Mouse (Mus musculus) limb, embryonic 10.5 days (tissue): ENCODE measurements around the gene Rnpepl1. TPM values are rescaled to one million over a fixed set of nuclear protein-coding genes. Genes with fewer than 3 reads are reported as not detected.

Experiments
- DNase-seq: peaks from one replicate; pipeline ENCODE4 v3.0.0-alpha.2; 2017; ENCODE audit warnings: low spot score
- H3K27ac ChIP-seq: fragments of 300-500 bp; sonication (generic); 2 replicates; pipeline ENCODE4 v1.5.1; 2016; ENCODE audit warnings: mild to moderate bottlenecking
- H3K27me3 ChIP-seq: fragments of 300-500 bp; sonication (generic); 2 replicates; pipeline ENCODE4 v1.6.1; 2016; ENCODE audit warnings: low read depth, mild to moderate bottlenecking; ENCODE audit not compliant: poor library complexity, severe bottlenecking
- H3K36me3 ChIP-seq: fragments of 300-500 bp; sonication (generic); 2 replicates; pipeline ENCODE4 v1.6.1; 2016; ENCODE audit warnings: mild to moderate bottlenecking, moderate library complexity
- H3K4me1 ChIP-seq: fragments of 300-500 bp; sonication (generic); 2 replicates; pipeline ENCODE4 v1.6.1; 2016
- H3K4me3 ChIP-seq: fragments of 300-500 bp; sonication (generic); 2 replicates; pipeline ENCODE4 v1.5.1; 2016; ENCODE audit warnings: mild to moderate bottlenecking, moderate library complexity
- H3K9me3 ChIP-seq: fragments of 300-500 bp; sonication (generic); replicated peaks from 2 replicates; pipeline ENCODE4 v1.6.1; 2016; ENCODE audit warnings: mild to moderate bottlenecking
- WGBS: fragments of 180-500 bp; shearing (Covaris S2); methylation state at CpG from one replicate; pipeline ENCODE4 v1.1.7; 2016; 5-methylcytosine and 5-hydroxymethylcytosine counted together
- polyA plus RNA-seq: library from polyadenylated mRNA; unstranded; fragments of >200 nt; fragmentation: Nextera tagmentation; extraction: Ambion mirVana; gene quantifications from 2 replicates; pipeline ENCODE4 v1.2.1, GENCODE M21; 2016

The Rnpepl1 gene
- polyA plus RNA-seq = 29.6 and 31.8 TPM in 2 replicates

DNA sequence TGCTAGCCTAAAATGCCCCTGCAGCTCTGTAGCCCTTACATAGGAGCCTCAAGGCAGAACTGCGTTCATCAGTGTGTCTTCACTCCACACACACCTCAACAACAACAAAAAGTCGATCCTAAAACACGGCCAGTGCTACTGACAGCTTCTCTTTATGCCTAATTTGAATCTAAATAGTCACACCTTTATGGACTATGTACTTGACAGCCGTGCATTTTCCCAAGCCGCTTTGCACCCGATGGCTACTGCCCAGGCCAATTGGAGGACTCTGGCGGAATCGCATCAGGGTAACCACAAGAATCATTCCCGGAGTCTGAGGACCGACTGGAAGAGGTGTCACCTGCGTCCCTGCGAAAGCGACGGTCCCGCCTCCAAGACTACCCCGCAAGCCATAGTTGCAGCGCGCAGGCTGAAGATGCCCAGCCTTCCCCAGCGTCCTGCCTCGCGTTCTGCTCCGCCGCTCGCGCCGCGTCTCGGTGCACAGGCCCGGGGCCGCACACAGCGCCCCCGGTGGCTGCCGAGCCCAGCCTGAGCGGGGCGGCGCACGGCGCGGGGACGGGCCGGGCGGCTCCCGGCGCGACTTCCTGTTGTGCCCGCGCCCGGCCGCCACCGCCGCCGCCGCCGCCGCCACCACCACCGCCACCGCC lies at the start of gene Rnpepl1:
Rnpepl1 (plus strand) TSS at position 545 of the 647 bp plus-strand sequence.
- Histone ChIP-seq H3K9me3 (no peaks in the 10 kb centered on the region), H3K27me3 (peaks cover 20% of the 10 kb centered on the region), H3K27ac (peak within 1 kb of the TSS; percentile 93), H3K4me1 (peaks cover 52% of the 10 kb centered on the region), H3K36me3 (peaks cover 17% of the 10 kb centered on the region), H3K4me3 (peak within 1 kb of the TSS; percentile 87)
- WGBS = under 1% methylated on average over 35 of the region's 57 CpGs
- DNase-seq = peak; percentile 80

DNA sequence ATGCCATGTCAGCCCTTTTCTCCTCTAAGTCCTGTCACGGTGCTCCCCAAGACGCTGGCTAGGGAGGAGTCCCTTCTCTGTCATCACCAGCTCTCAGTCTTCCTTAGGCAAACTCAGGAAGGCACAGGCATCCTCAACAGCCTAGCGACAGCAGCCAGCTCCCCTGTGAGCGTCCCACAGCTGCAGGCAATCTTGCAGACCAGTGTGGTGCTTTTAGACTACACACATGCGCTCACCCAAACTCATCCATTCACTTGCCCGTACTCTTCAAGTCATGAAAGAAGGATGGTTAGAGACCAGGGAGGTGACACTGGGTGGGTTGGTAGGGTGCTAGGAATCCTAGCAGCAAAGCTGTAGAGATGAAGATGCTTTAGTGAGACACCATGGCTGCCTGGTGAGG lies 49.1 kb upstream of the Rnpepl1 start:
- no peaks in the 10 kb centered on the region for H3K27me3 ChIP-seq
- 75% methylated on average over 6 of the region's 6 CpGs for WGBS

DNA sequence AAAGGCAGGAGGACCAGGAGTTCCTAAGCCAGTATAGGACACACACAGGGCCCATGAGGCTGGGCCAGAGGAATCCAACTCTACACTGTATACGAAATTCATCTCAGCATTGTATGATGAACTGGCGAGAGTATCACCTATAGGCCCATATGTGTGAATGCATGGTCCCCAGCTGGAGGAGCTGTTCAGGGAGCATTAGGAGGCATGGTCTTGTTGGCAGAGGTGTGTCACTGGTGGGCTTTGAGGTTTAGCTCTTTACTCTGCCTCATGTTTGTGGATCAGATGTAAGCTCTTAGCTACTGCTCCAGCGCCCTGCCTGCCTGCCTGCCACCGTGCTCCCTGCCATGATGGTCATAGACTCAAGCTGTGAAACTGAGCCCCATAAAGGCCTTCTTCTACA lies 47.3 kb upstream of the Rnpepl1 start:
- WGBS = 85% methylated on average over 4 of the region's 4 CpGs
- Histone ChIP-seq H3K27ac (no peak overlapping the region), H3K4me1 (peaks cover 7% of the 10 kb centered on the region), H3K36me3 (peaks cover 26% of the 10 kb centered on the region), H3K9me3 (no peaks in the 10 kb centered on the region), H3K27me3 (no peaks in the 10 kb centered on the region), H3K4me3 (no peak overlapping the region)
- DNase-seq = no peak

More for the DNA sequence above, 49.1 kb upstream of the Rnpepl1 start:
- no peak for DNase-seq
- H3K4me1 ChIP-seq = peaks cover 7% of the 10 kb centered on the region
- H3K4me3 ChIP-seq = no peak overlapping the region
- H3K36me3 ChIP-seq = peaks cover 44% of the 10 kb centered on the region
- H3K27ac ChIP-seq = no peak overlapping the region
- H3K9me3 ChIP-seq = no peaks in the 10 kb centered on the region

DNA sequence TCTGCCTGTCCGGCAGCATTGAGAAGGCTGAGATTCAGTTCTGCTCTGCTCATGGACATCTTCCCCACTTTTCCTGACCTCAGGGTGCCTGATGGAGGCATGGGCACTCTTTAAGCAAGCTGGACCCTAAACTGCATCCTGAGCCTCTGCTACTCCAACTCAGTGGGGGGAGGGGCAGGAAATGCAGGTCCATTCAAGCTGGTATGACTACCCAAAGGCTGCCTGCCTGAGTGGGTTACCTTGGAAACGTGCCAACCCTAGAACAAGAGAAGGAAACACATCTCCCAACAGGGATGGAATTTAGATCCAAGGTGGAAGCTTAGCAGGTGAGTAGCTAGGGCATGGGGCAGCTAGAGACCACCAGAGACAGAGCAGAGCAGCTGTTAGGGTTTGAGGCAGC lies 44.4 kb upstream of the Rnpepl1 start:
- Histone ChIP-seq H3K4me1 (peaks cover 7% of the 10 kb centered on the region), H3K9me3 (no peaks in the 10 kb centered on the region), H3K4me3 (no peak overlapping the region), H3K36me3 (no peaks in the 10 kb centered on the region), H3K27ac (no peak overlapping the region), H3K27me3 (no peaks in the 10 kb centered on the region)
- no peak for DNase-seq
- WGBS = 75% methylated on average over 2 of the region's 2 CpGs

DNA sequence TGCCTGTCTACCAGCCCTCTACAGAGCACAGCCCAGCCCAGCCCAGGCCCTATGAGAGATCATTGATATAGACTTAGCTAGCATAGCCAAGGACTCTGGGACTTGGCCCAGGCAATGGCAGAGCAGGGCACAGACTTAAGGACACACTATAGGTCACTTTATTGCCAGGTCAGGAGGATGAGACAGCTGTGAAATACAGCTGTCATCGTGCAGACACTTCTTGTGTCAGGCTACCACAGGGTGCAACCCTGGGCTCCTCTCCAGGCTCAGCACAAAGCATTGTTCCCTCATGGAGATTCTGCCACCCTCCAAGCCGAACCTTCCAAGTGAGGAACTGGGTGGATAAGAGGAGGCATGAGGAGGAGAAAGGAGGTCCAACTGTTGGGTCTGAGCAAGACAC lies 40.6 kb upstream of the Rnpepl1 start:
- H3K36me3 ChIP-seq = no peaks in the 10 kb centered on the region
- no peaks in the 10 kb centered on the region for H3K9me3 ChIP-seq
- H3K4me3 ChIP-seq = no peak overlapping the region
- H3K4me1 ChIP-seq = peaks cover 7% of the 10 kb centered on the region
- WGBS = 81% methylated on average over 2 of the region's 2 CpGs
- DNase-seq = no peak
- H3K27ac ChIP-seq = no peak overlapping the region
- no peaks in the 10 kb centered on the region for H3K27me3 ChIP-seq

DNA sequence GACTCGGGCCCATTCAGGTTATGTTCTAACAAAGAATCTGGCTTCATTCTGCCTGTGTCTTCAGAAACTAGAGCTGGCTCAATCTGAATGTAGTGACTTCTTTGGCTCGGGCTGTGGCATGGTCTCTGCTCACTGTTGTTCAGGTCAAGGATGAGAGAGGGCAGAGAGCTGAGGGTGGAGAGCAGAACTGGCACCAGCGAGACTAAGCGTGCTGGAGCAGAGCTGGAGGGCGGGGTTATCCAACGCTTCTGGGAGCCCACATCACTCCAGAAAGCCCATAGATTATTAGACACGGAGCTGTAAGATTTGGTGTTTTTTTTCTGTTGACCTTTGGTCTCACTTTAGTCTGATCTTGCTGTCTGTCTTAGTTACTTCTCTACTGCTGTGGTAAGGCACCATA lies 37.9 kb upstream of the Rnpepl1 start:
- Histone ChIP-seq H3K4me3 (no peak overlapping the region), H3K36me3 (no peaks in the 10 kb centered on the region), H3K27ac (no peak overlapping the region), H3K27me3 (no peaks in the 10 kb centered on the region), H3K9me3 (no peaks in the 10 kb centered on the region), H3K4me1 (no peaks in the 10 kb centered on the region; the same call in 1 of the 2 replicates)
- 89% methylated on average over 7 of the region's 7 CpGs for WGBS
- DNase-seq = no peak

DNA sequence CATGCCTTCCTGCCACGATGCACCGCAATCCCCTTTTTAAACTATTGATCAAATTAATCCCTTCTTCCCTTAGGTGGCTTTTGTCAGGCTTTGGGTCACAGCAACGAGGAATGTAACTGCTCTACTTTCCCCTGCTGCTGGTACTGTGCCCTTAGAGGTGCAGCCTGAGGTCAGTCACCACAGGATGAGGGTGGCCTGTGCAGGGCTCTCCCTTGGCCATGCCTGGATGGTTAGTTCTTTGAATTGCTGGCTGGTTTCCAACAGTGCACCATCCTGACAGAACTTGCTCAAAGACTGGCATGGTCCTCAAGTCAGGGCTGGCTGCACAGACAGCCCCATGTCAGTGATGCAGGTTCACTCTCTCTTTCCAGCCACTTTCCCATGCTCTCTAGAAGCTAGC lies 36.6 kb upstream of the Rnpepl1 start:
- 81% methylated on average over 3 of the region's 3 CpGs for WGBS
- H3K27me3 ChIP-seq = no peaks in the 10 kb centered on the region
- H3K9me3 ChIP-seq = no peaks in the 10 kb centered on the region
- no peak overlapping the region for H3K4me3 ChIP-seq
- no peaks in the 10 kb centered on the region for H3K36me3 ChIP-seq
- H3K27ac ChIP-seq = no peak overlapping the region
- H3K4me1 ChIP-seq = peaks cover 3% of the 10 kb centered on the region; the same call in 1 of the 2 replicates
- no peak for DNase-seq

DNA sequence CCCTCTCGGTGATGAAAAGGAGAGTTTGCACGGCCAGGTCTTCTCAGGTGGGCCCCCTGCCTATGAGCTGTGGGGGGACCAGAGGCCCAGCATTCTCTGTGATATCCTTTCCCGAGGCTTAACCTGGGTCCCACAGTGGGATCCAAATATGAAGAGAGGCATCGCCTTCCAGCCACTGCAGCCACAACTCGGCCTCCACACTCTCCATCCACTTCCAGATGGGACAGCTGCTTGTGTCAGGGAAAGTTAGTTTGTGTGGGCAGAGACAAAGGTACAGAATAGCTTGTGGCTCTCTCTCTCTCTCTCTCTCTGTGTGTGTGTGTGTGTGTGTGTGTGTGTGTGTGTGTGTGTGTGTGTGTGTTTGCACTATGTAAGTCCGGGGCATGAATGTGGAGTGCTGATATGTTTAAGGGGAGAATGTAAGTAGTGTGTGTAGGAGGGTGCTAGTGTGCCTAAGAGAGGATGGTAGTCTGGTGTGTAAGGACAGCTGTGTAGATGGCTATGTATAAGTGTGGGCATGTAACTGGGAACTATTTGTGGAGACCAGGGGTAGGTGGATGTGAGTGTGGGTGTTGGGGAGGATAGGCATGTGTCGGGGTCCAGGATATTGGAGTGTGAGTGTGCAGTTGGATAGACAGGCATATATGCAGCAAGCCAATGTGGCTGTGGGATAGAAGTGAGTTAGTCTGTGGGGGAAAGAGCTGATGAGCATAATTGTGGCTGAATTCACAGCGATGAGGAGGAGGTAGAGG lies 35.0 kb upstream of the Rnpepl1 start:
- H3K4me1 ChIP-seq = peaks cover 3% of the 10 kb centered on the region; the same call in 1 of the 2 replicates
- no peak overlapping the region for H3K27ac ChIP-seq
- H3K27me3 ChIP-seq = no peaks in the 10 kb centered on the region
- no peaks in the 10 kb centered on the region for H3K36me3 ChIP-seq
- 82% methylated on average over 8 of the region's 8 CpGs for WGBS
- DNase-seq = no peak
- no peaks in the 10 kb centered on the region for H3K9me3 ChIP-seq
- no peak overlapping the region for H3K4me3 ChIP-seq

DNA sequence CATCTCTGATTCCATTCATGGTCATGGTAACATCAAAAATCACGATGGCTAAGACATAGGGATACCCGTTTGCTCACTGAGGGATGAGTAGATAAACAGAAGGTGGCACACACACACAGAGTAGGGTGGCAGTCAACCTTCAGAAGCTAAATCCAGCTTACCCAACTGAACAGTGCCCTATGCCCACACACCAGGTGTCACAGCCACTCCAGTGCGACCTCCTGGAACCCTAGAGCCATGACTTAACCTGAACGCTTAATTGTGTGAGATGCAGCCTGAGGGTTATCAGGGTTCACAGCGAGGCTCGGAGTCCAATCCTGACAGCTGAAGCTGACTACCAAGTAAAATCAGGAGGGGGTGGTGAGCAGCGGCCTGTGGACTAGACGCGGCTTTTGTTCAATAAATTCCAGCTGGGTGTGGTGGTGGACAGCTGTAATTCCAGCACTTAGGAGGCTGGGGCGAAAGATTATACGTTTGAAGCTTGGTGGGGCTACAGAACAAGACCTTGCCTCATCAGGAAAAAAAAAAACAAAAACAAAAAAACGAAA lies 33.1 kb upstream of the Rnpepl1 start:
- H3K36me3 ChIP-seq = no peaks in the 10 kb centered on the region
- no peak overlapping the region for H3K4me3 ChIP-seq
- DNase-seq = no peak
- no peak overlapping the region for H3K27ac ChIP-seq
- 74% methylated on average over 12 of the region's 12 CpGs for WGBS
- peaks cover 8% of the 10 kb centered on the region; the same call in 1 of the 2 replicates for H3K27me3 ChIP-seq
- no peaks in the 10 kb centered on the region for H3K9me3 ChIP-seq
- H3K4me1 ChIP-seq = peaks cover 3% of the 10 kb centered on the region; the same call in 1 of the 2 replicates

DNA sequence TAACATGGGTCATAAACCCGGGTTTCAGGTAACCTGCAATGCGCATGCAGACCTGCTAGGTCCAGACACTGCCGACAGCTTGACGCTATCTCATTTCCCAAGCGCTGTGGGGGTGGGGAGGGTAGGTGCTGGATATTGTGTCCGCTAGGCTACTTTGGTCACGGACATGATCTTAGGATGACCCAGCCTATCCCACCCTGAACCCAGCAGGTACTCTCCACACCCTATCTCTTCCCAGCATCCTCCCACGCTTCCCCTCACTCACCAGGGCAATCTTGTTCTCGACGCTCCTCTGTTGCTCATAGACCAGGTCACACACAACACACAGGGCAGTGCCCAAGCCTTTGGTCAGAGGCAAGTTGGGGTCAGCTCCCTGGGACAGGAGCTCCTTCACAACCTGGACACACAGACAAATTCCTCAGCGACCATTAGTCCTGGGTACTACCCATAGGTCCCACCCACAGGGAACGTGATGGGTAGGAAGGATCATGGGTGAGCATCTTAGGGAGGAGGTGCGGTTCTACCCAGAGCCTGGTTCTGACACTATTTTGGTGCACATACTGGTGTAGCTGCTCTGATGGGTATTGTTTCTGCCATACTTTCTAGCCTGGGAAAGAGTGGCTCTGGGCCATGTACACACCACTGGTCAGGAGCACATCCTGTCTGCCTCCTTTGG lies 32.4 kb upstream of the Rnpepl1 start:
- 88% methylated on average over 13 of the region's 13 CpGs for WGBS
- Histone ChIP-seq H3K4me1 (peaks cover 3% of the 10 kb centered on the region; the same call in 1 of the 2 replicates), H3K27me3 (peaks cover 12% of the 10 kb centered on the region; the same call in 1 of the 2 replicates), H3K9me3 (no peaks in the 10 kb centered on the region), H3K36me3 (no peaks in the 10 kb centered on the region), H3K4me3 (no peak overlapping the region), H3K27ac (no peak overlapping the region)
- no peak for DNase-seq

DNA sequence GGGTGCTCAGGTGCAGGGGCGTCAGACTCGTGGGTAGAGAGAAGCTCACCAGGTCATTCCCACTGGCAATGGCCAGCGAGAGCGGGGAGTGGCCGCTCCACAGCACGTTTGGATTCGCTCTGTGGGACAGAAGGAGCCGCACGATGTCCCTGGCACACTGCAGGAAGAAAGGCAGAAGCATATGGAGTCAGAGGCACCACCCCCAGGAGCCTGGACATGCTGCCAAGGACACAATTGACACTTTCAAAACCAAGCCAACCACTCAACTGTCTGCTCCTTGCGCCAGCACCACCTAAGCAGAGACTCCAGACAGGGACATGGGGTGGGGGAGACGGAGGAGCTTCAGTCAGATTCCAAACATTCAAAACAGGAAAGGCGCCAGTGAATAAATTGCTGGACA lies 31.3 kb upstream of the Rnpepl1 start:
- H3K4me1 ChIP-seq = peaks cover 3% of the 10 kb centered on the region; the same call in 1 of the 2 replicates
- H3K4me3 ChIP-seq = no peak overlapping the region
- H3K9me3 ChIP-seq = no peaks in the 10 kb centered on the region
- 90% methylated on average over 12 of the region's 12 CpGs for WGBS
- no peaks in the 10 kb centered on the region for H3K36me3 ChIP-seq
- DNase-seq = no peak
- peaks cover 12% of the 10 kb centered on the region; the same call in 1 of the 2 replicates for H3K27me3 ChIP-seq
- H3K27ac ChIP-seq = no peak overlapping the region

DNA sequence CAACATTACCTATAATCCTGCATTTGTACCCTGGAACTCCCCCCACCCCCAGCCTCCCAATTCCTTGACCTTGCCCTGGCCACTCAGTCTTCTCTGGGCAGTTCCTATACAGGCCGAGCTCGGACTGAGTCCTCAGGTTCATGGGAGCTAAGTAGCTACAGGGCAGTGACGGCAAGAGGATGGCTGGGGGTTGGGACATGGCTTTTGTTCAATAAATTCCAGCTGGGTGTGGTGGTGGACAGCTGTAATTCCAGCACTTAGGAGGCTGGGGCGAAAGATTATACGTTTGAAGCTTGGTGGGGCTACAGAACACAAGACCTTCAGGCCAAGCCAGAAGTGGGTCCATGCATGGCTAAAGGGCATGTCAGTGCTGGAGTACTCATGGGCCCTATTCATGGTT lies 30.5 kb upstream of the Rnpepl1 start:
- H3K27ac ChIP-seq = no peak overlapping the region
- no peaks in the 10 kb centered on the region for H3K36me3 ChIP-seq
- H3K27me3 ChIP-seq = peaks cover 12% of the 10 kb centered on the region; the same call in 1 of the 2 replicates
- DNase-seq = no peak
- WGBS = 82% methylated on average over 5 of the region's 5 CpGs
- H3K9me3 ChIP-seq = no peaks in the 10 kb centered on the region
- peaks cover 3% of the 10 kb centered on the region; the same call in 1 of the 2 replicates for H3K4me1 ChIP-seq
- no peak overlapping the region for H3K4me3 ChIP-seq
